Mouse (Mus musculus): ENCODE measurements around the gene Adam8. TPM values are rescaled to one million over a fixed set of nuclear protein-coding genes. Genes with fewer than 3 reads are reported as not detected.

The Adam8 gene
- 1.7 and 2.0 TPM in 2 replicates for polyA plus RNA-seq (2014; fragmentation: Nextera tagmentation; extraction: Ambion mirVana)

DNA sequence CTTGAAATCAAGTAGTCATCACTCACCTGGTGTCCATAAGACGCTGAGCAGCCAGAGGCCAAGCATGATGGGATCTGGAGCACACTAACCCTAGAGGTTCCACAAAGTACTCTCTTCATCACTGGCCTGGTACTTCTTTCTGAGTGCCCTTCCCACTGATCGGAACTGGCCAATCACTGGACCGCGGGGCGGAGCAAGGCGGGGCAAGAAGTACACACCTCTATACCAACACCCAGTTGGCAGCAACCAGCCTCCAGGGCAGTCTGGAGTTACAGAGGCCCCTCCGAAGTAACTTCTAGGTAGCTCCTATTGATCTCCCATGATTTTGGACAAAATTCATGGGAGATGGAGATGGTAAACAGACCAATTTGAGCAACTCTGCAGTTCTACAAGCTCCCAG is at the start of gene Adam8:
Adam8 (minus strand) TSS at position 157 of the 400 bp plus-strand sequence.
- no peak within 1 kb of the TSS for H3K4me2 ChIP-seq
- ATAC-seq (ENCODE audit: insufficient read depth) (no peak), DNase-seq (peak; percentile 20)
- H3K4me1 ChIP-seq (ENCODE audit: insufficient read depth): no peaks in the 10 kb centered on the region
- no peaks in the 10 kb centered on the region for H3K9me3 ChIP-seq (ENCODE audit: low read depth, low read length)
- no peak within 1 kb of the TSS for H3K4me3 ChIP-seq (ENCODE audit: low read depth, low read length)
- H3K27me3 ChIP-seq (ENCODE audit: insufficient read depth, low read length): no peaks in the 10 kb centered on the region
- no peak within 1 kb of the TSS for H3K9ac ChIP-seq
- no peak for TF ChIP-seq CTCF (IDR thresholded peaks at IDR 0.05; ENCODE audit: low read depth)
- whole genome bisulfite sequencing: 24% methylated on average over 7 of the region's 7 CpGs
- H3K27ac ChIP-seq (ENCODE audit: low read depth): no peak within 1 kb of the TSS
- H3K36me3 ChIP-seq (ENCODE audit: insufficient read depth): peaks cover 22% of the 10 kb centered on the region

DNA sequence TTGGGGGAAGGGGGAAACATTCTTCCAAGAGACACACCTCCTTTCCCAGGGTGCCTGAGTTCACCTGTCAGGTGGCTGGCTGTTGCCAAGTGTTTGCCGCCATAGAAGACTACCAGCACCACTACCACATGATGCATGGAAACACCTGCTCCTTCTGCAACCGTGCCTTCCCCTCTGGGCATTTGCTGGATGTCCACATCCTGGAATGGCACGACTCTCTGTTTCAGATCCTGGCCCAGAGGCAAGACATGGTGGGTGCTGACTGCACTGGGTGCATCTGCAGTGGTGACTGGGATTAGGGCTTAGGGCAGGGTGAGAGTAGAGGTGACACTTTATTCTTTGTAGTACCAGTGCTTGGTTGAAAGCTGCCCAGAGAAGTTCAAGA is 44.8 kb upstream of the Adam8 start:
- peak overlapping the region; percentile 38; the same call in 1 of the 2 replicates for H3K9ac ChIP-seq
- no peak for TF ChIP-seq CTCF (IDR thresholded peaks at IDR 0.05; ENCODE audit: low read depth)
- no peaks in the 10 kb centered on the region for H3K9me3 ChIP-seq (ENCODE audit: low read depth, low read length)
- H3K4me1 ChIP-seq (ENCODE audit: insufficient read depth): 0 out of 2 replicates have a peak, but pooled peaks cover 7% of the 10 kb centered on the region
- H3K4me3 ChIP-seq (ENCODE audit: low read depth, low read length): peak overlapping the region; percentile 82
- H3K27ac ChIP-seq (ENCODE audit: low read depth): no peak overlapping the region
- H3K4me2 ChIP-seq: peak overlapping the region; percentile 92
- H3K27me3 ChIP-seq (ENCODE audit: insufficient read depth, low read length): no peaks in the 10 kb centered on the region
- ATAC-seq (ENCODE audit: insufficient read depth): no peak
- H3K36me3 ChIP-seq (ENCODE audit: insufficient read depth): peaks cover 31% of the 10 kb centered on the region
- DNase-seq: no peak
- WGBS: 54% methylated on average over 3 of the region's 3 CpGs

DNA sequence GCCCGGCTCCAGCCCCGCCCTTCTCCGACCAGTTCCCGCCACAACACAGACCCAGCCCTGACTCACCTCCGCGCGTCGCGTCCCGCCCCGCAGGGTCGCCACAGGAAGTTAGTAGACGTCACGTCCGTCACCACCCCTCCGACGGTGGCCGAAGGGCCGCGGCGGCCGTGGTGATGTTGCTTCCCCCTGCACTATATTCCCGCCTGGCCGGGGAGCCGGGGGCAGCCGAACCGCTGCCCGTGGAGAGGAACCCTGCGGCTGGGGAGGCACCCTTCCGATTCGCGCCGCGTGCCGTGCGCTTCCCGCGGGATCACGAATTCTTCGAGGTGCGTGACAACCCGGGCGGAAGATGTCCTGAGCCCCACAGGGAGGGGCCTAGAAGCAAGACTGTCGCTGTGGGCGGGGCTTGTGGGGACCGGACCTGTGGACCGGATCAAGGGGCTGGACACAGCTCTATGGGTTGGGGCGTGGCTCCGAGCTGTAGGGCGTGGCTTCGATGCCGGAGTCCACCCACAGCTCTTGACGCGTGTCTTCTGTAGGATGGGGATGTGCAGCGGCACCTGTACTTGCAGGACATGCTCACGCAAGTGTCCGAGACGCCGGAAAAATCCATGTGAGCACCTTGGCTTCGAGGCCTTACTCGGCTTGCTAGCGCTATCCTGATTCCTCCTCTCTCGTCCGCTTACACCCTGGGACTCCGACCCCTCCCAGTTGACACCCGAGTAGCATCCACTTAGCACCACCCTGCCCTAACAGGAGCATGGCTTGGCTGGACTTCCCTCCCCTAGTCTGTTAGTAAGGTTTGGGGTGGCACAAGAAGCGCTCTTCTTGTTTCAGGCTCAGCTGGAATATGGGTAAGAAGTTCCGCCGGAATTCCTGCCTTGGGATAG is 44.2 kb upstream of the Adam8 start, which contains the start of the genes Zfp511 and Tubgcp2:
Zfp511 (plus strand) TSS at position 111 of the 890 bp plus-strand sequence.
Tubgcp2 (minus strand) TSS at position 389 of the 890 bp plus-strand sequence.
- peaks cover 37% of the 10 kb centered on the region for H3K36me3 ChIP-seq (ENCODE audit: insufficient read depth)

DNA sequence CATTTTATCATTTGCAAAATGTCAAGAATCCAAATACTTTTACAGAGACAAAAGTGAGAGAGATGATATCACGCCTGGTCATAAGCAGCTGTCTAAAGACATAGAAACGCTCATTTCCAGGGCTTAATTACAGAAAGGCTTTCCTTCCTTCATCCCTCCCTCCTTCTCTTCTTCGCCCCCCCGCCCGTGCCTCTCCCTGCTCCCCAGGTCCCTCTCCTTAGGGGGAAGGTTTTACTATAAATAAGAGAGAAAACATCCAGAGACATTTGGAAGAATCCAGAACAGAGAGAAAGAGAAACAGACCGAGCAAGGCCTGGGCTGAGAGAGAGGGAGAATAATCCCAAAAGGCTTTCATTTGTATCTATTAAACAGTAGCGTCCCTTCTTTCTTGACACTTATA is 43.1 kb upstream of the Adam8 start:
- 14% methylated on average over 7 of the region's 7 CpGs for WGBS

More for the DNA sequence above, 44.2 kb upstream of the Adam8 start, which contains the start of the genes Zfp511 and Tubgcp2:
- Histone ChIP-seq H3K4me3 (ENCODE audit: low read depth, low read length) (peak within 1 kb of the TSS; percentile 82), H3K27ac (ENCODE audit: low read depth) (peak within 1 kb of the TSS; percentile 90), H3K4me1 (ENCODE audit: insufficient read depth) (0 out of 2 replicates have a peak, but pooled peaks cover 7% of the 10 kb centered on the region), H3K4me2 (peak within 1 kb of the TSS; percentile 92), H3K27me3 (ENCODE audit: insufficient read depth, low read length) (no peaks in the 10 kb centered on the region), H3K9me3 (ENCODE audit: low read depth, low read length) (no peaks in the 10 kb centered on the region), H3K9ac (peak within 1 kb of the TSS; percentile 94)
- peak; percentile 99 for ATAC-seq (ENCODE audit: insufficient read depth)
- TF ChIP-seq CTCF (IDR thresholded peaks at IDR 0.05; ENCODE audit: low read depth): no peak
- peak; percentile 98 for DNase-seq
- WGBS: under 1% methylated on average over 69 of the region's 69 CpGs

DNA sequence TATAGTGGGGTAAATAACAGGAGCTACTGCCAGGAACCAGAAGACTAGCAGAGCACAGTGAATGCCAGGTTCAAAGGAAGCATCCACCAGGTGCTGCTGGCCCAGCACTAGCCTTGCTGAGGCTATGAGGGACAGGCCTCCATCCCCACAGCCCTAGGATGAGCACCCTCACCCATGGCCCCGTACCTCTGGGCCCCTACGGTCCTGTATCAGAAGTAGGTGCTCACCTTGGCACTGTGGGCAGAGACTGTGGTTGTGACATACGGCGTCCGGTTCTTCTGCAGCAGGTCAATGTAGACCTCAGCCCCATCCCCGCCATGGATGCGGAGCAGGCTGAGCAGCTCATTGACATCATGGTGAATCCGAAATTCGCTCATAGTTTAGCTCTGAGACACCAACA is 41.0 kb upstream of the Adam8 start:
- H3K36me3 ChIP-seq (ENCODE audit: insufficient read depth): peaks cover 57% of the 10 kb centered on the region

More for the DNA sequence above, 43.1 kb upstream of the Adam8 start:
- 0 out of 2 replicates have a peak, but pooled peaks cover 7% of the 10 kb centered on the region for H3K4me1 ChIP-seq (ENCODE audit: insufficient read depth)
- TF ChIP-seq CTCF (IDR thresholded peaks at IDR 0.05; ENCODE audit: low read depth): no peak
- H3K36me3 ChIP-seq (ENCODE audit: insufficient read depth): peaks cover 44% of the 10 kb centered on the region
- peak overlapping the region; percentile 94 for H3K9ac ChIP-seq
- DNase-seq (no peak), ATAC-seq (ENCODE audit: insufficient read depth) (no peak)
- peak overlapping the region; percentile 90 for H3K27ac ChIP-seq (ENCODE audit: low read depth)
- H3K4me2 ChIP-seq: peak overlapping the region; percentile 92
- peak overlapping the region; percentile 82 for H3K4me3 ChIP-seq (ENCODE audit: low read depth, low read length)
- H3K27me3 ChIP-seq (ENCODE audit: insufficient read depth, low read length): no peaks in the 10 kb centered on the region
- H3K9me3 ChIP-seq (ENCODE audit: low read depth, low read length): no peaks in the 10 kb centered on the region

DNA sequence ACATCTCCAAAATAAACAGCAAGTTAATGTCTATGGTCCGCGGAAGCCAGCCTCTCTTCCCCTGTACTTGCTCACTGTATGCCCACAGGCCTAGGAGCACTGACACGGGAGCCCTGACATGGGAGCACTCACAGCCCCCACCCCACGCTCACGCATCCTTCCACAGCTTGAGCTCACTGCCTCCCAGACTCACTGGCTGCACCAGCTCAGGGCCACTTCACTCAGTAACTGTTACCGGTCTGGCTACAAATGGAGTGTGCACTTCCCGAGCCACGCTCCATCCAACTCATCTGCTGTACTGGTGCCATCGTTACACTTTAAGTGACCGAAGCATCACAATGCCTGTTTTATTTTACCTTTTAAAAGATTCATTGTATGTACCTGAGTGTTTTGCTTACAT is 40.0 kb upstream of the Adam8 start:
- no peak overlapping the region for H3K4me3 ChIP-seq (ENCODE audit: low read depth, low read length)
- 0 out of 2 replicates have a peak, but pooled peaks cover 7% of the 10 kb centered on the region for H3K4me1 ChIP-seq (ENCODE audit: insufficient read depth)
- H3K4me2 ChIP-seq: no peak overlapping the region
- H3K27ac ChIP-seq (ENCODE audit: low read depth): no peak overlapping the region
- peaks cover 62% of the 10 kb centered on the region for H3K36me3 ChIP-seq (ENCODE audit: insufficient read depth)
- no peak for ATAC-seq (ENCODE audit: insufficient read depth)
- TF ChIP-seq CTCF (IDR thresholded peaks at IDR 0.05; ENCODE audit: low read depth): no peak
- no peaks in the 10 kb centered on the region for H3K27me3 ChIP-seq (ENCODE audit: insufficient read depth, low read length)
- no peak overlapping the region for H3K9ac ChIP-seq
- no peak for DNase-seq
- H3K9me3 ChIP-seq (ENCODE audit: low read depth, low read length): no peaks in the 10 kb centered on the region
- WGBS: 90% methylated on average over 10 of the region's 10 CpGs

More for the DNA sequence above, 41.0 kb upstream of the Adam8 start:
- H3K27me3 ChIP-seq (ENCODE audit: insufficient read depth, low read length): no peaks in the 10 kb centered on the region
- DNase-seq (no peak), ATAC-seq (ENCODE audit: insufficient read depth) (no peak)
- no peak overlapping the region for H3K27ac ChIP-seq (ENCODE audit: low read depth)
- no peak for TF ChIP-seq CTCF (IDR thresholded peaks at IDR 0.05; ENCODE audit: low read depth)
- no peaks in the 10 kb centered on the region for H3K9me3 ChIP-seq (ENCODE audit: low read depth, low read length)
- H3K4me1 ChIP-seq (ENCODE audit: insufficient read depth): 0 out of 2 replicates have a peak, but pooled peaks cover 7% of the 10 kb centered on the region
- H3K4me3 ChIP-seq (ENCODE audit: low read depth, low read length): no peak overlapping the region
- 94% methylated on average over 9 of the region's 9 CpGs for WGBS
- no peak overlapping the region for H3K4me2 ChIP-seq
- H3K9ac ChIP-seq: no peak overlapping the region

DNA sequence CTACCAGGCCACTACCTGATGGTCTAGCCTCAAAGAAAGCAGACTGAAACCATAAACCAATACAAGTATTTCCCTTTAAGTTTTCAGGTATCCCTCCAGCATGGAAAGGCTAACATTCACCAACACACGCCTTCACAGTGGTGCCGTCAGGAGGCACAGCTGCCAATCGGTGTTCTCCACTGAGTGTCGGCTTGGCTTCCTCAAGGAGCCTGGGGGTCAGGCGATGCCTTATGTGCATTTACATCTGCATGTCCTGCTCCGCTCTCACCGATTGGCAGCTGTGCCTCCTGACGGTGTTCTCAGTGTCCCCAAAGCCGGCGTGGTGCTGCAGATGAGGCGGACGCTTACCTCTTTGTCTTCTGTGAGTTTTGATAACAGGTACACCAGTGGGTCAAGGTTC is 39.4 kb upstream of the Adam8 start:
- H3K9ac ChIP-seq: no peak overlapping the region
- WGBS: 93% methylated on average over 12 of the region's 12 CpGs
- no peak for TF ChIP-seq CTCF (IDR thresholded peaks at IDR 0.05; ENCODE audit: low read depth)

More for the DNA sequence above, 39.4 kb upstream of the Adam8 start:
- Histone ChIP-seq H3K36me3 (ENCODE audit: insufficient read depth) (peaks cover 62% of the 10 kb centered on the region), H3K4me3 (ENCODE audit: low read depth, low read length) (no peak overlapping the region), H3K27me3 (ENCODE audit: insufficient read depth, low read length) (no peaks in the 10 kb centered on the region), H3K9me3 (ENCODE audit: low read depth, low read length) (no peaks in the 10 kb centered on the region), H3K27ac (ENCODE audit: low read depth) (no peak overlapping the region), H3K4me1 (ENCODE audit: insufficient read depth) (0 out of 2 replicates have a peak, but pooled peaks cover 2% of the 10 kb centered on the region), H3K4me2 (no peak overlapping the region)
- DNase-seq: no peak
- ATAC-seq (ENCODE audit: insufficient read depth): no peak
